Mouse (Mus musculus) hindbrain, embryonic 13.5 days (tissue): ENCODE data around the gene Cyb5b. TPM values are rescaled to one million over a fixed set of nuclear protein-coding genes. Genes with fewer than 3 reads are reported as not detected.

Experiments
- ATAC-seq: fragments of 200-750 bp; cut with Nextera tagmentation; 2 replicates; pipeline ENCODE4 v1.8.0; 2017; ENCODE audit warnings: moderate TSS enrichment; ENCODE audit not compliant: low FRiP score
- H3K27ac ChIP-seq: fragments of 300-500 bp; sonication (generic); 2 replicates; pipeline ENCODE4 v1.5.1; 2015; ENCODE audit warnings: inconsistent platforms, mild to moderate bottlenecking, moderate library complexity
- H3K27me3 ChIP-seq: fragments of 300-500 bp; sonication (generic); 2 replicates; pipeline ENCODE4 v1.6.1; 2015; ENCODE audit warnings: mild to moderate bottlenecking, inconsistent platforms
- H3K36me3 ChIP-seq: fragments of 300-500 bp; sonication (generic); 2 replicates; pipeline ENCODE4 v1.6.1; 2015; ENCODE audit warnings: mild to moderate bottlenecking, inconsistent platforms
- H3K4me1 ChIP-seq: fragments of 300-500 bp; sonication (generic); replicated peaks from 2 replicates; pipeline ENCODE4 v1.6.1; 2015; ENCODE audit warnings: inconsistent platforms
- H3K4me2 ChIP-seq: fragments of 300-500 bp; sonication (generic); 2 replicates; pipeline ENCODE4 v1.6.1; 2015; ENCODE audit warnings: inconsistent platforms, mild to moderate bottlenecking, moderate library complexity
- H3K4me3 ChIP-seq: fragments of 300-500 bp; sonication (generic); 2 replicates; pipeline ENCODE4 v1.5.1; 2015; ENCODE audit warnings: mild to moderate bottlenecking, inconsistent platforms
- H3K9ac ChIP-seq: fragments of 300-500 bp; sonication (generic); 2 replicates; pipeline ENCODE4 v1.6.1; 2015; ENCODE audit warnings: mild to moderate bottlenecking, inconsistent platforms
- H3K9me3 ChIP-seq: fragments of 300-500 bp; sonication (generic); 2 replicates; pipeline ENCODE4 v1.6.1; 2016; ENCODE audit warnings: inconsistent platforms
- WGBS: fragments of 180-500 bp; shearing (Covaris S2); methylation state at CpG from one replicate; pipeline ENCODE4 v1.1.7; 2015; 5-methylcytosine and 5-hydroxymethylcytosine counted together
- polyA plus RNA-seq: library from polyadenylated mRNA; unstranded; fragments of >200 nt; fragmentation: Nextera tagmentation; extraction: Ambion mirVana; gene quantifications from 2 replicates; pipeline ENCODE4 v1.2.1, GENCODE M21; 2015

Gene Cyb5b
- polyA plus RNA-seq, 1 experiment from 2014 or later = 102 TPM

DNA sequence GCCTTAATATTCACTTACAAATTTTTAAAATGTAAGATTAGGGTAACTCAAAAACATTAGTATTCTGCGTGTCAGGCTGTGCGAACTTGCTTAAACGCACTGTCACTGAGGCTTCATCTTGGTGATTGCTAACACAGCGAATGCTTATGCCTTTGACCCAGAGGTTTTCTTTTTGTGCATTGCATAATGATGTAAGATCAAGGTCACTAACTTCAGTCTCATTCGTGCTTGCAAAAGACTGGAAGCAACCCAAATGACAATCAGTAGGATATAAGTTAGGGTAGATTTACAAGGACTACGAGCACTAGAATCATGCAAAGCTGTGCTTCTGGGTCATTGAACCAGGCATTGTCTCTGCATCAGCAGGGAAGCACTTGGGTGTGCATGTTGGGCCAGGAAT, 12.8 kb upstream of the Cyb5b start:
- WGBS = 77% methylated on average over 6 of the region's 6 CpGs
- no peaks in the 10 kb centered on the region for H3K27me3 ChIP-seq

GRCm38 (mm10) chr8:107138338-107138737, 12.1 kb upstream of the Cyb5b start:
- H3K4me3 ChIP-seq = no peak overlapping the region
- ATAC-seq = no peak
- H3K4me2 ChIP-seq = no peak overlapping the region
- H3K9ac ChIP-seq = no peak overlapping the region
- no peaks in the 10 kb centered on the region for H3K36me3 ChIP-seq
- no peaks in the 10 kb centered on the region for H3K27me3 ChIP-seq
- WGBS = 96% methylated on average over 5 of the region's 5 CpGs
- no peak overlapping the region for H3K27ac ChIP-seq
- no peaks in the 10 kb centered on the region for H3K4me1 ChIP-seq
- H3K9me3 ChIP-seq = no peaks in the 10 kb centered on the region

More for the DNA sequence above, 12.8 kb upstream of the Cyb5b start:
- Histone ChIP-seq H3K36me3 (no peaks in the 10 kb centered on the region), H3K4me3 (no peak overlapping the region), H3K9ac (no peak overlapping the region), H3K4me1 (no peaks in the 10 kb centered on the region), H3K9me3 (no peaks in the 10 kb centered on the region), H3K4me2 (no peak overlapping the region), H3K27ac (no peak overlapping the region)
- ATAC-seq = no peak

- Histone ChIP-seq H3K4me3 (no peak overlapping the region), H3K9ac (no peak overlapping the region), H3K9me3 (no peaks in the 10 kb centered on the region), H3K36me3 (no peaks in the 10 kb centered on the region), H3K4me1 (no peaks in the 10 kb centered on the region), H3K27me3 (no peaks in the 10 kb centered on the region), H3K4me2 (no peak overlapping the region), H3K27ac (no peak overlapping the region)
- WGBS = 39% methylated on average over 13 of the region's 13 CpGs
- no peak for ATAC-seq
Measured at GRCm38 (mm10) chr8:107139704-107140470, 10.6 kb upstream of the Cyb5b start.

DNA sequence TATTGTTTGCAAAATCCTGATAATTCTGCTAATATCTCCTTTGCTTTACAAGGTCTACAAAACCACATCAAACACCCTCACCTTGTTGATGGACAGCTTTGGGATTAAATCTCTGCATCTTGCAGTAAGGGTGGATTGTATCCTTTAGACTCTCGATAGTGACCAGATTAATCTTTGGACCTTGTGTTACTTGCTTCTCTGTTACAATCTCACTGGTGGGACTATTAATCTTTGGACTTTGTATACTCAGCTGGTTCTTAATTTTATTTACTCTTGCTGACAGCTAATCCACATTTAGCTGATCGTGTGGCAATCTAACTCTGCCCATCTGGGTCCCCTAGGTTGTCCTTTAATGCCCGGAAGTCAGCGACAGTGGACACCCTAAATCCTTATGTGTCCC, 7.9 kb upstream of the Cyb5b start:
- Histone ChIP-seq H3K4me1 (no peaks in the 10 kb centered on the region), H3K9me3 (no peaks in the 10 kb centered on the region), H3K27ac (no peak overlapping the region), H3K27me3 (no peaks in the 10 kb centered on the region), H3K4me3 (no peak overlapping the region), H3K36me3 (no peaks in the 10 kb centered on the region), H3K9ac (no peak overlapping the region), H3K4me2 (no peak overlapping the region)
- ATAC-seq = no peak
- WGBS = 87% methylated on average over 4 of the region's 4 CpGs

DNA sequence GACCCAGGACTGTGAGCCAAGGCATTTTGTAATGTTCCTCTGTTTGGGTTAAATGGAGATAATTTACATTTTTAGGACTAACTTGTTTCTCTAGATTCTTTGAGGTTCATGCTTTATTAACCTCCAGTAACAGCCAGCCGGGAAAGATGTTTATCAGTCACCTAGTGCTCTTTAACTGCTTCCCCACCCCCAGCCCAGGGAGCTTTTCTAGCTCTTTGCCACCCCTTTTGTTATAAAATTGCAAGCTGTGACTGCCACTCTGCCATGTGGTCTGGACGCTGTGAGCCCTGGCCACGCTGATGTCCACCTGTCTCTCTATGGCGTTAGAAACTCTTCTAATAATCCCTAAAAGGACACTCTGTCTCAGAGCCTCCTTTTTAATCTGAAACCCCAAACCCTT, 6.9 kb upstream of the Cyb5b start:
- Histone ChIP-seq H3K27ac (no peak overlapping the region), H3K36me3 (no peaks in the 10 kb centered on the region), H3K27me3 (no peaks in the 10 kb centered on the region), H3K4me1 (no peaks in the 10 kb centered on the region), H3K4me2 (no peak overlapping the region), H3K4me3 (no peak overlapping the region), H3K9ac (no peak overlapping the region), H3K9me3 (no peaks in the 10 kb centered on the region)
- WGBS = 44% methylated on average over 4 of the region's 4 CpGs
- ATAC-seq = no peak

- ATAC-seq = no peak
- no peaks in the 10 kb centered on the region for H3K27me3 ChIP-seq
- H3K9ac ChIP-seq = no peak overlapping the region
- no peak overlapping the region for H3K4me3 ChIP-seq
- H3K4me2 ChIP-seq = no peak overlapping the region
- no peaks in the 10 kb centered on the region for H3K36me3 ChIP-seq
- H3K4me1 ChIP-seq = peaks cover 8% of the 10 kb centered on the region
- H3K9me3 ChIP-seq = no peaks in the 10 kb centered on the region
- H3K27ac ChIP-seq = no peak overlapping the region
Measured at GRCm38 (mm10) chr8:107146186-107146585, 4.3 kb upstream of the Cyb5b start.

- Histone ChIP-seq H3K27ac (no peak overlapping the region), H3K9me3 (no peaks in the 10 kb centered on the region), H3K4me1 (peaks cover 13% of the 10 kb centered on the region), H3K4me2 (no peak overlapping the region), H3K27me3 (no peaks in the 10 kb centered on the region), H3K4me3 (no peak overlapping the region), H3K9ac (no peak overlapping the region), H3K36me3 (peaks cover 14% of the 10 kb centered on the region)
- ATAC-seq = no peak
- 84% methylated on average over 5 of the region's 5 CpGs for WGBS
Measured at GRCm38 (mm10) chr8:107148802-107149201, 1.6 kb upstream of the Cyb5b start.

- Histone ChIP-seq H3K27ac (peak overlapping the region; percentile 91), H3K9me3 (no peaks in the 10 kb centered on the region), H3K27me3 (no peaks in the 10 kb centered on the region), H3K4me3 (peak overlapping the region; percentile 85), H3K4me2 (peak overlapping the region; percentile 85), H3K4me1 (peaks cover 13% of the 10 kb centered on the region), H3K36me3 (peaks cover 24% of the 10 kb centered on the region), H3K9ac (peak overlapping the region; percentile 88)
- WGBS = 27% methylated on average over 6 of the region's 6 CpGs
- peak; percentile 43 for ATAC-seq
Measured at GRCm38 (mm10) chr8:107150057-107150403, 410 bp upstream of the Cyb5b start.

DNA sequence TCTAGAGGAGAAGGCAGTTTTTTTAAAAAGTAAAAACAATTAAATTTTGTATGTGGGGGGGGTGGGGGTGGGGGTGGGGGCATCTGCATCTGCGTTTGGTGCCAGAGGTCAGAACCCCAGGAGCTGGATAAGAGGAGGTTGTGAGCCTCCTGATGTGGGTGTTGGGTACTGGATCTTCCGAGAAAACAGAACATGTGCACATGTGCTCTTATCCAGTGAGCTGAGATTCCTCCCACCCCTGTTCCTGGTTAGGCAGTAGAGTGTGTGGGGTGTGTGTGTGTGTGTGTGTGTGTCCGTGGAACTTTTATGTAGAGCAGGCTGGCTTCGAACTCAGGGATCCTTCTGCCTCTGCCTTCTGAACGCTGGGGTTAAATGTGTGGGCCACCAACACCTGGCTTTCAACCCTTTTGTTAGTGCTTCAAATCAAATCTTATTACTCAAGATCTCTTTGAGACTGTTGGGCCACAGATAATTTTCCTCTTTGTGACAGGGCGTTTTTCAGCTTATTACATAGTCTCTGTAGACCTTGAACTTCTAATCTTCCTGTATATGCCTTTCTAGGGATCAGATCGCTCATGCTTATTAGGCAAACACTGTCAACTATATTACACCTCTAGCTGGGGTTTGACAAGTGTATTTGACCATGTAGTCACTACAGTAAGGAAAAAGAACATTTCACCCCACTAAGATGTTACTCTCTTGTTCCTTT, 926 bp downstream of the Cyb5b start:
- peaks cover 36% of the 10 kb centered on the region for H3K36me3 ChIP-seq
- peaks cover 13% of the 10 kb centered on the region for H3K4me1 ChIP-seq
- H3K9me3 ChIP-seq = 0 out of 2 replicates have a peak, but pooled peaks cover 4% of the 10 kb centered on the region
- H3K27ac ChIP-seq = peak overlapping the region; percentile 91; the same call in 1 of the 2 replicates
- H3K27me3 ChIP-seq = no peaks in the 10 kb centered on the region
- H3K9ac ChIP-seq = peak overlapping the region; percentile 88
- H3K4me3 ChIP-seq = peak overlapping the region; percentile 85
- 72% methylated on average over 7 of the region's 7 CpGs for WGBS
- H3K4me2 ChIP-seq = peak overlapping the region; percentile 85
- no peak; the same call in 1 of the 2 replicates for ATAC-seq

DNA sequence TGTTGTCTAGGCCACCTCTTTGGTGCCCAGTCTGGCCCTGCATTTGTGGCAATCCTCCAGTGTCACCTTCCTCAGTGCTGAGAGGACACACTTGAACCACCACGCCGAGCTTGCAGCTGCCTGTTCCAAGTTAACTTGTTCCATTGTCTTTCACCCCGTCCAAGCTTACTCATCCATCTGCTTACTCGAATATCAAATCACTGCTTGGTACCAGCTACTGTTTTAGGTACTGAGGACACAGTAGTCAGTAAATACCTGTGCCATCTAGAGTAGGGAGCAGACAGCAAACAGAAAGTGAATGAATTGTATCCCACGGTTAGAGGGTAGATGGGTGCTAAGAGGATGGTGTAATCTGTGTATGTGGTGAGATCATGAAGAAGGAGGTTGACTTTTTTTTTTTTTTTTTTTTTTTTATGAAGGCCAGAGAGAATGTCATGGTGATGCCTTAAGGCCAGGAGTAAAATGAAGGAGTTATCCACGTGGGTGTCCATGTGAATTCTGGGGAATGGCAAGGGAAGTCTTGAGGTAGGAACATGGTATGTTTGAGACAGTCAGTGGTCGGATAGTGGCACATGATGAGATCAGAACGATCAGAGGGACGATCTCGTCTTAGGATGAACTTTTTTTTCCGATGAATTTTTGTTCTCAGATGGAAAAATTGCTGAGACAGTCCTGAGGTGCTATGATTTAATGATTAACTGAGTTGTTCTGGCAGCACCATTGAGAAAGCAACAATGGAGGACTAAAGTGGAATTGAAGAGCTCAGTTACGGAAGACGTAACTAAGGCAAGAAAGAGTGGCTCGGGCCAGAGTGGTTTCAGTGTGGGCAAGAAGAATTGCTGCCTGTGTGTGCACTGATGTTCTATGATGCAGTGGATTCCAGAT, 3.1 kb downstream of the Cyb5b start:
- H3K36me3 ChIP-seq = peaks cover 42% of the 10 kb centered on the region
- H3K4me1 ChIP-seq = peaks cover 17% of the 10 kb centered on the region
- H3K27me3 ChIP-seq = no peaks in the 10 kb centered on the region
- WGBS = 93% methylated on average over 14 of the region's 14 CpGs
- no peak overlapping the region for H3K27ac ChIP-seq
- no peak overlapping the region for H3K9ac ChIP-seq
- no peak for ATAC-seq
- H3K4me3 ChIP-seq = no peak overlapping the region
- H3K4me2 ChIP-seq = no peak overlapping the region
- H3K9me3 ChIP-seq = 0 out of 2 replicates have a peak, but pooled peaks cover 4% of the 10 kb centered on the region

DNA sequence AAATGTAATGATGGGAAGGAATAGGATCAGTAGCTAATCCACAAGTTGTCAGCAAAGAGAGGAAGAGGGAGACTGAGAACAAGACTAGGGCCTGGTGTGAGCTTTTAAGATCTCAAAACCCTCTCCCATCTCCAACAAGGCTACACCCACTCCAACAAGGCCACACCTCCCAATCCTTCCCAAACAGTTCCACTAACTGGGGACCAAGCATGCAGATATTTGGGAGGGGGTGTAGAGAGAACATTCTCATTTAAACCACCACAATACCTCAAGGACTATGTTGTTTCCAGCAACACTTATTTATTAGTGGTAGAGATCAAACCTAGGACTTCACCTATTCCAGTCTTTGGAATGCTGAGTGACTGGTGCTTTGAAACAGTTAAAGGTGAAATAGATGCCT, 6.4 kb downstream of the Cyb5b start:
- Histone ChIP-seq H3K4me1 (peaks cover 4% of the 10 kb centered on the region; the same call in 1 of the 2 replicates), H3K27me3 (no peaks in the 10 kb centered on the region), H3K9ac (no peak overlapping the region), H3K27ac (no peak overlapping the region), H3K36me3 (peaks cover 42% of the 10 kb centered on the region), H3K4me2 (no peak overlapping the region), H3K4me3 (no peak overlapping the region), H3K9me3 (0 out of 2 replicates have a peak, but pooled peaks cover 4% of the 10 kb centered on the region)
- ATAC-seq = no peak

GRCm38 (mm10) chr8:107157836-107158235, 7.4 kb downstream of the Cyb5b start:
- Histone ChIP-seq H3K4me3 (no peak overlapping the region), H3K27ac (no peak overlapping the region), H3K9ac (no peak overlapping the region), H3K4me1 (peaks cover 4% of the 10 kb centered on the region; the same call in 1 of the 2 replicates), H3K36me3 (peaks cover 43% of the 10 kb centered on the region), H3K27me3 (no peaks in the 10 kb centered on the region), H3K4me2 (no peak overlapping the region), H3K9me3 (0 out of 2 replicates have a peak, but pooled peaks cover 4% of the 10 kb centered on the region)
- ATAC-seq = no peak
- WGBS = 83% methylated on average over 1 of the region's 1 CpGs
